Mouse (Mus musculus) hindbrain, embryonic 15.5 days (tissue): ENCODE data around the gene Sfxn5. TPM values are rescaled to one million over a fixed set of nuclear protein-coding genes. Genes with fewer than 3 reads are reported as not detected.
A peak's percentile ranks its signal among the peaks of the same experiment; 100 is the strongest.

Experiments used
- ATAC-seq: fragments of 200-750 bp; cut with Nextera tagmentation; 2 replicates; pipeline ENCODE4 v1.8.0; 2017; ENCODE audit warnings: low read depth, moderate number of reproducible peaks, moderate TSS enrichment; ENCODE audit not compliant: low FRiP score
- H3K27ac ChIP-seq: fragments of 300-500 bp; sonication (generic); replicated peaks from 2 replicates; pipeline ENCODE4 v1.5.1; 2015; ENCODE audit warnings: mild to moderate bottlenecking, inconsistent platforms
- H3K27me3 ChIP-seq: fragments of 300-500 bp; sonication (generic); 2 replicates; pipeline ENCODE4 v1.6.1; 2015; ENCODE audit warnings: control low read depth, inconsistent platforms
- H3K36me3 ChIP-seq: fragments of 300-500 bp; sonication (generic); 2 replicates; pipeline ENCODE4 v1.6.1; 2015; ENCODE audit warnings: control low read depth, inconsistent platforms
- H3K4me1 ChIP-seq: fragments of 300-500 bp; sonication (generic); replicated peaks from 2 replicates; pipeline ENCODE4 v1.6.1; 2015; ENCODE audit warnings: control low read depth, inconsistent platforms
- H3K4me2 ChIP-seq: fragments of 300-500 bp; sonication (generic); 2 replicates; pipeline ENCODE4 v1.6.1; 2015; ENCODE audit warnings: moderate library complexity, mild to moderate bottlenecking, inconsistent platforms
- H3K4me3 ChIP-seq: fragments of 300-500 bp; sonication (generic); 2 replicates; pipeline ENCODE4 v1.5.1; 2015; ENCODE audit warnings: mild to moderate bottlenecking, inconsistent platforms
- H3K9ac ChIP-seq: fragments of 300-500 bp; sonication (generic); 2 replicates; pipeline ENCODE4 v1.6.1; 2015; ENCODE audit warnings: inconsistent platforms
- H3K9me3 ChIP-seq: fragments of 300-500 bp; sonication (generic); 2 replicates; pipeline ENCODE4 v1.6.1; 2016; ENCODE audit warnings: control low read depth, inconsistent platforms
- WGBS: fragments of 180-500 bp; shearing (Covaris S2); methylation state at CpG from one replicate; pipeline ENCODE4 v1.1.7; 2015; 5-methylcytosine and 5-hydroxymethylcytosine counted together
- polyA plus RNA-seq: library from polyadenylated mRNA; unstranded; fragments of >200 nt; fragmentation: Nextera tagmentation; extraction: Ambion mirVana; gene quantifications from 2 replicates; pipeline ENCODE4 v1.2.1, GENCODE M21; 2015

The Sfxn5 gene
- polyA plus RNA-seq, 1 experiment from 2014 or later: 43.1 TPM

- ATAC-seq: no peak
- no peak overlapping the region for H3K4me3 ChIP-seq
- H3K9me3 ChIP-seq: no peaks in the 10 kb centered on the region
- H3K4me1 ChIP-seq: no peaks in the 10 kb centered on the region
- no peak overlapping the region for H3K4me2 ChIP-seq
- H3K9ac ChIP-seq: no peak overlapping the region
- H3K27me3 ChIP-seq: no peaks in the 10 kb centered on the region
- H3K36me3 ChIP-seq: peaks cover 14% of the 10 kb centered on the region
- H3K27ac ChIP-seq: no peak overlapping the region
Measured at GRCm38 (mm10) chr6:85344929-85345328, 11.7 kb upstream of the Sfxn5 start.

GRCm38 (mm10) chr6:85343027-85343426, 9.8 kb upstream of the Sfxn5 start:
- no peak for ATAC-seq
- H3K4me2 ChIP-seq: no peak overlapping the region
- no peak overlapping the region for H3K4me3 ChIP-seq
- peaks cover 12% of the 10 kb centered on the region for H3K36me3 ChIP-seq
- H3K27ac ChIP-seq: no peak overlapping the region
- no peaks in the 10 kb centered on the region for H3K27me3 ChIP-seq
- no peak overlapping the region for H3K9ac ChIP-seq
- 91% methylated on average over 8 of the region's 8 CpGs for WGBS
- no peaks in the 10 kb centered on the region for H3K4me1 ChIP-seq
- H3K9me3 ChIP-seq: no peaks in the 10 kb centered on the region

GRCm38 (mm10) chr6:85341814-85342501, 8.7 kb upstream of the Sfxn5 start:
- Histone ChIP-seq H3K27ac (no peak overlapping the region), H3K36me3 (peaks cover 9% of the 10 kb centered on the region; the same call in 1 of the 2 replicates), H3K9ac (no peak overlapping the region), H3K27me3 (no peaks in the 10 kb centered on the region), H3K4me3 (no peak overlapping the region), H3K4me1 (no peaks in the 10 kb centered on the region), H3K9me3 (no peaks in the 10 kb centered on the region), H3K4me2 (no peak overlapping the region)
- 76% methylated on average over 13 of the region's 13 CpGs for WGBS
- ATAC-seq: no peak

- Histone ChIP-seq H3K27ac (no peak overlapping the region), H3K4me3 (no peak overlapping the region), H3K9ac (no peak overlapping the region), H3K4me2 (no peak overlapping the region), H3K27me3 (no peaks in the 10 kb centered on the region), H3K36me3 (peaks cover 12% of the 10 kb centered on the region; the same call in 1 of the 2 replicates), H3K9me3 (no peaks in the 10 kb centered on the region), H3K4me1 (no peaks in the 10 kb centered on the region)
- ATAC-seq: no peak
- WGBS: 81% methylated on average over 12 of the region's 12 CpGs
Measured at GRCm38 (mm10) chr6:85340184-85340583, 7.0 kb upstream of the Sfxn5 start.

- peaks cover 12% of the 10 kb centered on the region; the same call in 1 of the 2 replicates for H3K36me3 ChIP-seq
- H3K4me3 ChIP-seq: no peak overlapping the region
- H3K9ac ChIP-seq: no peak overlapping the region
- H3K27me3 ChIP-seq: no peaks in the 10 kb centered on the region
- no peak overlapping the region for H3K4me2 ChIP-seq
- ATAC-seq: no peak
- H3K9me3 ChIP-seq: no peaks in the 10 kb centered on the region
- H3K27ac ChIP-seq: no peak overlapping the region
- WGBS: 95% methylated on average over 1 of the region's 1 CpGs
- H3K4me1 ChIP-seq: 0 out of 2 replicates have a peak, but pooled peaks cover under 1% of the 10 kb centered on the region
Measured at GRCm38 (mm10) chr6:85339273-85339901, 6.2 kb upstream of the Sfxn5 start.

GRCm38 (mm10) chr6:85336944-85337343, 3.7 kb upstream of the Sfxn5 start:
- Histone ChIP-seq H3K4me3 (no peak overlapping the region), H3K9ac (no peak overlapping the region), H3K4me1 (peaks cover 13% of the 10 kb centered on the region), H3K36me3 (peaks cover 12% of the 10 kb centered on the region; the same call in 1 of the 2 replicates), H3K27me3 (no peaks in the 10 kb centered on the region), H3K9me3 (no peaks in the 10 kb centered on the region), H3K27ac (no peak overlapping the region), H3K4me2 (no peak overlapping the region)
- 88% methylated on average over 9 of the region's 9 CpGs for WGBS
- no peak for ATAC-seq

- Histone ChIP-seq H3K9me3 (no peaks in the 10 kb centered on the region), H3K4me1 (peaks cover 21% of the 10 kb centered on the region), H3K4me2 (no peak overlapping the region), H3K9ac (no peak overlapping the region), H3K36me3 (0 out of 2 replicates have a peak, but pooled peaks cover 7% of the 10 kb centered on the region), H3K27ac (no peak overlapping the region), H3K27me3 (no peaks in the 10 kb centered on the region), H3K4me3 (no peak overlapping the region)
- WGBS: 64% methylated on average over 3 of the region's 3 CpGs
- no peak for ATAC-seq
Measured at GRCm38 (mm10) chr6:85335352-85335751, 2.1 kb upstream of the Sfxn5 start.

GRCm38 (mm10) chr6:85334851-85335250, 1.6 kb upstream of the Sfxn5 start:
- Histone ChIP-seq H3K36me3 (0 out of 2 replicates have a peak, but pooled peaks cover 7% of the 10 kb centered on the region), H3K4me2 (no peak overlapping the region), H3K9me3 (no peaks in the 10 kb centered on the region), H3K27ac (no peak overlapping the region), H3K4me1 (peaks cover 21% of the 10 kb centered on the region), H3K4me3 (no peak overlapping the region), H3K9ac (no peak overlapping the region), H3K27me3 (no peaks in the 10 kb centered on the region)
- 61% methylated on average over 5 of the region's 5 CpGs for WGBS
- ATAC-seq: no peak

- Histone ChIP-seq H3K27ac (peak overlapping the region; percentile 93; the same call in 1 of the 2 replicates), H3K27me3 (no peaks in the 10 kb centered on the region), H3K4me1 (peaks cover 21% of the 10 kb centered on the region), H3K4me2 (peak overlapping the region; percentile 97), H3K36me3 (0 out of 2 replicates have a peak, but pooled peaks cover 7% of the 10 kb centered on the region), H3K9me3 (no peaks in the 10 kb centered on the region), H3K9ac (no peak overlapping the region), H3K4me3 (peak overlapping the region; percentile 53)
- no peak for ATAC-seq
Measured at GRCm38 (mm10) chr6:85334251-85334650, 1.0 kb upstream of the Sfxn5 start.

- Histone ChIP-seq H3K9me3 (no peaks in the 10 kb centered on the region), H3K27me3 (no peaks in the 10 kb centered on the region), H3K4me2 (peak overlapping the region; percentile 97), H3K27ac (peak overlapping the region; percentile 93), H3K36me3 (0 out of 2 replicates have a peak, but pooled peaks cover 7% of the 10 kb centered on the region), H3K9ac (peak overlapping the region; percentile 63), H3K4me1 (peaks cover 21% of the 10 kb centered on the region), H3K4me3 (peak overlapping the region; percentile 53)
- no peak for ATAC-seq
- whole genome bisulfite sequencing: 2% methylated on average over 13 of the region's 13 CpGs
Measured at GRCm38 (mm10) chr6:85333732-85334131, 510 bp upstream of the Sfxn5 start.

- Histone ChIP-seq H3K4me1 (peaks cover 21% of the 10 kb centered on the region), H3K9ac (peak overlapping the region; percentile 63), H3K36me3 (0 out of 2 replicates have a peak, but pooled peaks cover 7% of the 10 kb centered on the region), H3K9me3 (no peaks in the 10 kb centered on the region), H3K4me2 (peak overlapping the region; percentile 97), H3K27me3 (no peaks in the 10 kb centered on the region), H3K27ac (peak overlapping the region; percentile 93), H3K4me3 (peak overlapping the region; percentile 53)
- whole genome bisulfite sequencing: under 1% methylated on average over 41 of the region's 41 CpGs
- peak; percentile 40 for ATAC-seq
Measured at GRCm38 (mm10) chr6:85332351-85332999, 747 bp downstream of the Sfxn5 start.

- Histone ChIP-seq H3K27me3 (no peaks in the 10 kb centered on the region), H3K4me3 (peak overlapping the region; percentile 53), H3K4me2 (peak overlapping the region; percentile 97), H3K36me3 (0 out of 2 replicates have a peak, but pooled peaks cover 1% of the 10 kb centered on the region), H3K4me1 (peaks cover 21% of the 10 kb centered on the region), H3K27ac (no peak overlapping the region), H3K9me3 (no peaks in the 10 kb centered on the region), H3K9ac (no peak overlapping the region)
- 11% methylated on average over 8 of the region's 8 CpGs for WGBS
- ATAC-seq: no peak
Measured at GRCm38 (mm10) chr6:85331736-85332135, 1.5 kb downstream of the Sfxn5 start.
